Mouse (Mus musculus) cortical plate, adult 2 months (tissue): ENCODE data around the gene Glrx.

Experiments
- CTCF ChIP-seq: fragments of 200-500 bp; IDR thresholded peaks from 2 replicates; pipeline ENCODE4 v1.5.1; 2011; ENCODE audit warnings: mild to moderate bottlenecking, control low read depth, low read length; ENCODE audit not compliant: insufficient read depth; ENCODE audit errors: extremely low read depth
- POLR2A ChIP-seq: fragments of 200-500 bp; IDR thresholded peaks from 2 replicates; pipeline ENCODE4 v1.6.1; 2011; ENCODE audit warnings: mild to moderate bottlenecking, low read length, control low read depth; ENCODE audit not compliant: insufficient read depth; ENCODE audit errors: extremely low read depth

GRCm38 (mm10) chr13:75892876-75893275 lies 53.2 kb downstream of the Glrx start:
- no peak for TF ChIP-seq POLR2A
- no peak for TF ChIP-seq CTCF
